Mouse (Mus musculus): ENCODE data around the gene Atp5j2. TPM values are rescaled to one million over a fixed set of nuclear protein-coding genes. Genes with fewer than 3 reads are reported as not detected.

Atp5j2 gene
- polyA plus RNA-seq, 1 experiment from 2014 or later = 568 TPM

- no peaks in the 10 kb centered on the region for H3K27me3 ChIP-seq (ENCODE audit: control insufficient read depth, insufficient read depth, low read length)
- H3K9me3 ChIP-seq (ENCODE audit: control insufficient read depth, low read length) = no peaks in the 10 kb centered on the region
- no peak overlapping the region for H3K4me2 ChIP-seq (replicated peaks; ENCODE audit: low read depth, low read length)
- peaks cover 18% of the 10 kb centered on the region; the same call in 1 of the 2 replicates for H3K36me3 ChIP-seq (ENCODE audit: control insufficient read depth, insufficient read depth, low read length)
- H3K27ac ChIP-seq (ENCODE audit: low read depth, low read length) = no peak overlapping the region
- H3K4me3 ChIP-seq (ENCODE audit: low read length) = no peak overlapping the region
- no peak overlapping the region for H3K9ac ChIP-seq (ENCODE audit: low read depth, low read length)
- WGBS = 98% methylated on average over 6 of the region's 6 CpGs
- H3K4me1 ChIP-seq (ENCODE audit: control insufficient read depth, insufficient read depth, low read length) = peaks cover 10% of the 10 kb centered on the region
- ATAC-seq (ENCODE audit: low FRiP score, low TSS enrichment) = no peak
These were observed 15.5 kb upstream of the Atp5j2 start for GRCm38 (mm10) chr5:145207385-145207784.

- peak overlapping the region; percentile 61; the same call in 1 of the 2 replicates for H3K9ac ChIP-seq (ENCODE audit: low read depth, low read length)
- H3K4me2 ChIP-seq (replicated peaks; ENCODE audit: low read depth, low read length) = peak overlapping the region; percentile 42
- peaks cover 15% of the 10 kb centered on the region for H3K4me1 ChIP-seq (ENCODE audit: control insufficient read depth, insufficient read depth, low read length)
- H3K36me3 ChIP-seq (ENCODE audit: control insufficient read depth, insufficient read depth, low read length) = peaks cover 11% of the 10 kb centered on the region; the same call in 1 of the 2 replicates
- H3K4me3 ChIP-seq (ENCODE audit: low read length) = peak overlapping the region; percentile 56
- no peaks in the 10 kb centered on the region for H3K27me3 ChIP-seq (ENCODE audit: control insufficient read depth, insufficient read depth, low read length)
- H3K27ac ChIP-seq (ENCODE audit: low read depth, low read length) = no peak overlapping the region
- 23% methylated on average over 9 of the region's 9 CpGs for WGBS
- ATAC-seq (ENCODE audit: low FRiP score, low TSS enrichment) = no peak
- H3K9me3 ChIP-seq (ENCODE audit: control insufficient read depth, low read length) = no peaks in the 10 kb centered on the region
These were observed 13.2 kb upstream of the Atp5j2 start for GRCm38 (mm10) chr5:145205041-145205440.

GRCm38 (mm10) chr5:145203936-145204691 lies 12.3 kb upstream of the Atp5j2 start, which contains the start of gene Zkscan5:
TSS of gene Zkscan5 (plus strand) at chr5:145204562.
- peaks cover 15% of the 10 kb centered on the region for H3K4me1 ChIP-seq (ENCODE audit: control insufficient read depth, insufficient read depth, low read length)
- H3K4me3 ChIP-seq (ENCODE audit: low read length) = peak within 1 kb of the TSS; percentile 56
- no peaks in the 10 kb centered on the region for H3K27me3 ChIP-seq (ENCODE audit: control insufficient read depth, insufficient read depth, low read length)
- under 1% methylated on average over 22 of the region's 22 CpGs for WGBS
- H3K36me3 ChIP-seq (ENCODE audit: control insufficient read depth, insufficient read depth, low read length) = peaks cover 11% of the 10 kb centered on the region; the same call in 1 of the 2 replicates
- H3K27ac ChIP-seq (ENCODE audit: low read depth, low read length) = peak within 1 kb of the TSS; percentile 85
- no peaks in the 10 kb centered on the region for H3K9me3 ChIP-seq (ENCODE audit: control insufficient read depth, low read length)
- ATAC-seq (ENCODE audit: low FRiP score, low TSS enrichment) = peak; percentile 98
- peak within 1 kb of the TSS; percentile 61; the same call in 1 of the 2 replicates for H3K9ac ChIP-seq (ENCODE audit: low read depth, low read length)
- H3K4me2 ChIP-seq (replicated peaks; ENCODE audit: low read depth, low read length) = peak within 1 kb of the TSS; percentile 51

DNA sequence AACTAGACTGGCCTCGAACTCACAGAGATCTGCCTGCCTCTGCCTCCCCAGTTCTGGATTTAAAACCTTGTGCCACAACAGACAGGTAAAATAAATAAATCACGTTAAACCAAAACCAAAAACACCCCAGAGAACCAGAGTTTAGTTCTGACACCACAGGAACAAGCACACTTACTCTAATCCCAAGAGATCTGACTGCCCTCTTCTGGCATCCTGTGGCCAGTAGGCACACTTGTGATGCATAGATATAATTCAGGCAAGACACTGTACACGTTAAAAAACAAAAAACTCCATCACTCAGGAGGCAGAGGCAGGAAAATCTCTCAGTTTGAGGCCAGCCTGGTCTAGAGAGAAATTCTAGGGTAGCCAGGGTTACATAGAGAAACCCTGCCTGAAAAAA lies 10.6 kb upstream of the Atp5j2 start:
- Histone ChIP-seq H3K9me3 (ENCODE audit: control insufficient read depth, low read length) (no peaks in the 10 kb centered on the region), H3K36me3 (ENCODE audit: control insufficient read depth, insufficient read depth, low read length) (peaks cover 9% of the 10 kb centered on the region), H3K9ac (ENCODE audit: low read depth, low read length) (no peak overlapping the region), H3K27ac (ENCODE audit: low read depth, low read length) (no peak overlapping the region), H3K4me1 (ENCODE audit: control insufficient read depth, insufficient read depth, low read length) (peaks cover 15% of the 10 kb centered on the region), H3K4me2 (replicated peaks; ENCODE audit: low read depth, low read length) (no peak overlapping the region), H3K27me3 (ENCODE audit: control insufficient read depth, insufficient read depth, low read length) (no peaks in the 10 kb centered on the region), H3K4me3 (ENCODE audit: low read length) (no peak overlapping the region)
- no peak for ATAC-seq (ENCODE audit: low FRiP score, low TSS enrichment)
- 50% methylated on average over 3 of the region's 3 CpGs for WGBS

DNA sequence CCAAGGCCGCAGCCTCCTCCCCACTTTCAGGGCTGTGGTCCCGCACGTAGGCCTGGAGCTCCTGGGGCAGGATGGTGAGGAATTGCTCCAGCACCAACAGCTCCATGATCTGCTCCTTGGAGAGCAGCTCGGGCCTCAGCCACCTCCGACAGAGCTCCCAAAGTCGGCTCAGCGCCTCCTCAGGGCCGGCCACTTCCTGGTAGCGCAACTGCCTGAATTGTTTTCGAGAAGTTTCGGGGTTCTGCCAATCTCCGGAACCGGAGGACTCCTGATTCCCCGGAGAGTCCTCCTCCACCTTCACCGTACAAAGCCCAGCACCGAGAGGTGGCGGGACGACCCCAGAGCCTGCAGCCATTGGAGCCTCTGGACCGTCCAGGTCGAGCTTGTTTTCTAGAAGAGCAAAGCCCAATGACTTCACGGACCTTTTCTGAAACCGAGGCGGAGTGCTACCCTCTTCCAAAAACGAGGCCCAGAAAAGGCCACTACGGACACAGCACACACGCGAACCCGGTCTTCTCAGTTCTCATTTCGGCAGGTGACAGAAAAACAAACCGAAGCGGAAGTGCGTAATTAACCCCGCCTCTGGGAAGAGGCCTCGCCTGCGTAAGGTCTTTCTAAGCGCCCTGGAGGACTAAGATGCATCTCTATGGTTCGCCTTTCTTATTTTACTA lies 9.6 kb upstream of the Atp5j2 start, which contains the start of gene Zkscan14:
Zkscan14 (minus strand) TSS at position 548 of the 671 bp plus-strand sequence.
- peak within 1 kb of the TSS; percentile 55; the same call in 1 of the 2 replicates for H3K27ac ChIP-seq (ENCODE audit: low read depth, low read length)
- no peaks in the 10 kb centered on the region for H3K27me3 ChIP-seq (ENCODE audit: control insufficient read depth, insufficient read depth, low read length)
- peak within 1 kb of the TSS; percentile 87 for H3K4me3 ChIP-seq (ENCODE audit: low read length)
- ATAC-seq (ENCODE audit: low FRiP score, low TSS enrichment) = 0 out of 2 replicates have a peak, but pooled peaks have one; percentile 5
- WGBS = 2% methylated on average over 37 of the region's 37 CpGs
- no peaks in the 10 kb centered on the region for H3K9me3 ChIP-seq (ENCODE audit: control insufficient read depth, low read length)
- H3K9ac ChIP-seq (ENCODE audit: low read depth, low read length) = peak within 1 kb of the TSS; percentile 77
- peaks cover 3% of the 10 kb centered on the region for H3K36me3 ChIP-seq (ENCODE audit: control insufficient read depth, insufficient read depth, low read length)
- H3K4me1 ChIP-seq (ENCODE audit: control insufficient read depth, insufficient read depth, low read length) = peaks cover 15% of the 10 kb centered on the region
- peak within 1 kb of the TSS; percentile 86 for H3K4me2 ChIP-seq (replicated peaks; ENCODE audit: low read depth, low read length)

DNA sequence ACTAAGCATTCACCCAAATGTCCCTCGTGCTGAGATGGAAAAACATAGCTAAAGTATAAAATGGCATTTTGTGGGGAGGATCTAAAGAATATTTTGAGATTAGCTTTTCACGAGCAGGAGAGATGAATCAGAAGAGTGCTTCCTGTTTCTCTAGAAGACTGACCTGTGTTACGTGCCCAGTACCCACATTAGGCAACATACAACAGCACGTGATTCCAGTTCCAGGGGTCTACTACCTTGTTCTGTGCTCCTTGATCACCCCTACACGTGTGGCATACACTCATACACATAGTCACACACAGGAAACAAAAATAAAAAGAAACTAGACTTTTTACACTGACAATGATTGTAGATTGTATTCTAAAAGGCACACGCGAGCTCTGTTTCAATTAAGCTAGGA lies 8.5 kb upstream of the Atp5j2 start:
- Histone ChIP-seq H3K4me3 (ENCODE audit: low read length) (peak overlapping the region; percentile 87; the same call in 1 of the 2 replicates), H3K27ac (ENCODE audit: low read depth, low read length) (no peak overlapping the region), H3K4me2 (replicated peaks; ENCODE audit: low read depth, low read length) (peak overlapping the region; percentile 86; the same call in 1 of the 2 replicates), H3K9ac (ENCODE audit: low read depth, low read length) (no peak overlapping the region), H3K4me1 (ENCODE audit: control insufficient read depth, insufficient read depth, low read length) (peaks cover 8% of the 10 kb centered on the region), H3K9me3 (ENCODE audit: control insufficient read depth, low read length) (no peaks in the 10 kb centered on the region), H3K27me3 (ENCODE audit: control insufficient read depth, insufficient read depth, low read length) (no peaks in the 10 kb centered on the region), H3K36me3 (ENCODE audit: control insufficient read depth, insufficient read depth, low read length) (peaks cover 6% of the 10 kb centered on the region)
- no peak for ATAC-seq (ENCODE audit: low FRiP score, low TSS enrichment)
- 80% methylated on average over 7 of the region's 7 CpGs for WGBS

DNA sequence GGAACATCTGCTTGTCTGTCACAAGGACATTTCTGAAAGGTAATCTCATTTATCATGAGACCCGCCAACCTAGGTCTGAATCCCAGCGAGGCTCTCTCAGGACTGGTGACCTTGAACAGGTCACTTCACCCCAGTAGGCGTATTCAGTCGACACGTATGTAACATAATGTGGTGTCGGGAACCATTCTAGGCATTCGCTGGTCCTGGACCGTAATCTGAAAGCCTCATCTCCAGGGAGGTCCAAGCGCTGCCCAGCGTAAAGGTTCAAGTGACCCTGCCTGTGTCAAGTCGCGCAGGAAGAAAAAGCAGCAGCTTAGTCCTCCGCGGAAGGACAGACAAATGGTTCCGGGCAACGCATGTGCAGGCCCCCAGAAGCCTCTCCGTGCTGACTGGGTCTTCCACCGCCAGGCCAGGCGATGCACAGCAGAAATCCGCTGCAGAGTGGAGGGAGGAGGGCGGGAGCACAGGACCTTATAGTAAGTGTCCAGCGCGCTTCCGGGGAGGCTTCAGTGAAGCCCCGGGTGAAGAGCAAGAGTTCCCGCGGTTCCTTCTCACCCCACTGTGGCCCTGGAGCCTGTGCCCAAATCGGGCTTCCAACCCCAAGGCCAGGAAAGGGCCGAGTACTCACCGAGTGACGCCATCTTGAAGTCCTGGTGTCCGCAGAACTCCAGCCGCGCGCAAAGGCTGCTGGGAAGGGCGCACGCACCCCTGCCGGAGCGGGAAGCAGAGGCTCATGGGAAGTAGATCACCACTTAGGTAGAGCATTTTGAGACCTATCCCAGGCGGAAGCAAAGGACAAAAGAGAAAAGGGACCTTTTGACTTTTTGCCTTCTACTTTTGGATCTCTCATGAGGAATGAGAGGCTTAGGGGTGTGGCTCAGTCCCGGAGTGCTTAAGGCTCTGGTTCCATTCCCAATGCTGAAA lies 725 bp downstream of the Atp5j2 start:
- H3K27ac ChIP-seq (ENCODE audit: low read depth, low read length) = peak overlapping the region; percentile 74
- H3K4me1 ChIP-seq (ENCODE audit: control insufficient read depth, insufficient read depth, low read length) = peaks cover 12% of the 10 kb centered on the region; the same call in 1 of the 2 replicates
- ATAC-seq (ENCODE audit: low FRiP score, low TSS enrichment) = peak; percentile 90
- under 1% methylated on average over 41 of the region's 41 CpGs for WGBS
- H3K27me3 ChIP-seq (ENCODE audit: control insufficient read depth, insufficient read depth, low read length) = no peaks in the 10 kb centered on the region
- peak overlapping the region; percentile 89 for H3K4me2 ChIP-seq (replicated peaks; ENCODE audit: low read depth, low read length)
- H3K9ac ChIP-seq (ENCODE audit: low read depth, low read length) = peak overlapping the region; percentile 97
- H3K36me3 ChIP-seq (ENCODE audit: control insufficient read depth, insufficient read depth, low read length) = peaks cover 30% of the 10 kb centered on the region
- H3K4me3 ChIP-seq (ENCODE audit: low read length) = peak overlapping the region; percentile 95
- H3K9me3 ChIP-seq (ENCODE audit: control insufficient read depth, low read length) = no peaks in the 10 kb centered on the region

DNA sequence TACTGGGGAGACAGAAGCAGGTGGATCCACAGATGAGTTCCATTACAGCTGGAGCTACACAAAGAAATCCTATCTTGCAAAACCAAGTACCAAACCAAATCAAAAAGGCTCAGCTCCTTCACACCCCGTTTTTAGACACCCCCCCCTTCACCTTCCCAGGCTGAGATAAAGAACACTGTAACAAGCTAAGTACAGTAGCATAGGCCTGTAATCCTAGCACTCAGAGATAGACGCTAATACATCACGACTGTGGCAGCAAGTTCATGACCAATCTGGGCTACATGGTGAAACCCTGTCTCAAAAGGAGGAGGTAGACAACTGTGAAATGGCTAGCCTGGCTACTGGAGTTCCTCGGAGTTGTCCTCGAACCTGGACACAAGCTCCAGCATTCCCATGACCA lies 1.5 kb downstream of the Atp5j2 start:
- H3K4me1 ChIP-seq (ENCODE audit: control insufficient read depth, insufficient read depth, low read length) = peaks cover 12% of the 10 kb centered on the region; the same call in 1 of the 2 replicates
- ATAC-seq (ENCODE audit: low FRiP score, low TSS enrichment) = 0 out of 2 replicates have a peak, but pooled peaks have one; percentile 9
- no peaks in the 10 kb centered on the region for H3K9me3 ChIP-seq (ENCODE audit: control insufficient read depth, low read length)
- peaks cover 34% of the 10 kb centered on the region for H3K36me3 ChIP-seq (ENCODE audit: control insufficient read depth, insufficient read depth, low read length)
- H3K4me3 ChIP-seq (ENCODE audit: low read length) = peak overlapping the region; percentile 95
- no peak overlapping the region for H3K27ac ChIP-seq (ENCODE audit: low read depth, low read length)
- H3K9ac ChIP-seq (ENCODE audit: low read depth, low read length) = peak overlapping the region; percentile 97
- no peaks in the 10 kb centered on the region for H3K27me3 ChIP-seq (ENCODE audit: control insufficient read depth, insufficient read depth, low read length)
- 51% methylated on average over 5 of the region's 5 CpGs for WGBS
- peak overlapping the region; percentile 89 for H3K4me2 ChIP-seq (replicated peaks; ENCODE audit: low read depth, low read length)

Measured in kidney, embryonic 14.5 days (tissue).